Mouse (Mus musculus) granulocyte monocyte progenitor cell, adult 5-6 weeks (primary cell): ENCODE measurements at regions not wholly inside any gene's neighbourhood (a gene's known extent, or its start where the extent isn't known, plus 50 kb on each side); places are given as distances from the start of the nearest gene placed in this dataset.

Experiments
- ATAC-seq: replicated peaks from 2 replicates; pipeline ENCODE4 v1.8.0; 2016; ENCODE audit warnings: mild to moderate bottlenecking, moderate TSS enrichment, inconsistent platforms; ENCODE audit not compliant: poor library complexity, severe bottlenecking

GRCm38 (mm10) chr12:106540003-106540402 is 530.0 kb downstream of the Vrk1 start:
- no peak for ATAC-seq

DNA sequence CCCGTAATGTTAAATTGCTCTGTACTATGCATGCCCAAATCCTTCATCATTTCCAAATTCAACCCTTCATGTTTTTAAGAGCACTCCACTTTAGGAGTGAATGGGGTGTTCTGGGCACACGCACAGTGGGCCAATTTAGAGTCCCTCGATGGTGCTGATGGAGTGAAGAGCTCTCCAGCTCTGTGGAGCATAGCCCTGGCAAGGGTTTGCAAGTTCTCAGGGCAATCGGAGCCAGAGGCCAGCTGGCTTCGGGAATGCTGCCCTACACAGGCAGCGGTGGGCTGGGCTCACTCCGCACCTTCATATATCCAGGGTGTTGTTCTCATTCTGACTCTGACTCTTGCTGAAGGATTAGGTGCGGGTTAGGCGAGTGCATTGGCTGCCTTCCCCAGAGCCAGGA is 549.5 kb downstream of the Vrk1 start:
- ATAC-seq = no peak

- ATAC-seq = no peak
These were observed 555.2 kb downstream of the Vrk1 start for GRCm38 (mm10) chr12:106565263-106565681.

GRCm38 (mm10) chr12:106566361-106566760 is 556.3 kb downstream of the Vrk1 start:
- ATAC-seq = no peak

- no peak for ATAC-seq
These were observed 557.1 kb downstream of the Vrk1 start for GRCm38 (mm10) chr12:106567116-106567515.

GRCm38 (mm10) chr12:106568541-106569085 is 558.6 kb downstream of the Vrk1 start:
- ATAC-seq = no peak

GRCm38 (mm10) chr12:106572956-106573355 is 562.9 kb downstream of the Vrk1 start:
- no peak for ATAC-seq

DNA sequence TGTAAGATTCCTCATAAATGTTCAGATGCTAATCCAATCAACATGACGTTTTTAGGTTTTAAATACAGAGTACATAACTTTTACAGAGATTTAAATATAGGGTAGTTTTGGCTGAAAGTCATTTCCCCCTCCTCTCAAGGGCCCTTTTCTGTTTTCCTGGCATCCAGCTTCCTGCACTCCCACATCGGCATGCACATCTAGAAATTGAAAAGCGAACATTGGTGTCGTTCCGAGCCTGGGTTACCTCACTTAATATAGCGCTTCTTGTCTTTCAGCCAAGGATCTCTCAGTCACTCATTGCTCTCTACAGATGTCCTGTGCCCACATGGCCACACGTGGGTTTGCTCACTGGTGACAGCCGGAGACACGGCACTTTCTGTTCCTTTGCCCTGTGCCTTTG is 572.7 kb downstream of the Vrk1 start:
- ATAC-seq = no peak

- no peak for ATAC-seq
These were observed 575.6 kb downstream of the Vrk1 start for GRCm38 (mm10) chr12:106585626-106586025.

DNA sequence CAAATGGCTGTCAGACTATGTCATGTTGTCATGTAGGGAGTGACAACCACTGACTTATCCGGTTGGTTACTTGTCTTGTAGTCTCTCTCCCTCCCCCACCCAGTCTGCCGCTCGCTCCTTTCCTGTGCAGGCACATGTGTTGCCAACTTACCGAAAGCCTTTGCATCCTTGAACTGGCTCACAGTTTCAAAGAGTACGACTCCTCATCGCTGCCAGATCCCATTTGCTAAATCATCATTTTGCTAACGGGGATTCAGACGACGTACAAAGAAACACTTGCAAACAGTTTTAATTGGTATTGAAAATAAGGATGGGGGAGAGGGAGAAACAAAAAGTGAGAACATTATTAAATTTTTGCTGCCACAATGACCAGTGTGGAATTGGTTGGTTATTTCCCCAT is 582.7 kb downstream of the Vrk1 start:
- ATAC-seq = no peak

DNA sequence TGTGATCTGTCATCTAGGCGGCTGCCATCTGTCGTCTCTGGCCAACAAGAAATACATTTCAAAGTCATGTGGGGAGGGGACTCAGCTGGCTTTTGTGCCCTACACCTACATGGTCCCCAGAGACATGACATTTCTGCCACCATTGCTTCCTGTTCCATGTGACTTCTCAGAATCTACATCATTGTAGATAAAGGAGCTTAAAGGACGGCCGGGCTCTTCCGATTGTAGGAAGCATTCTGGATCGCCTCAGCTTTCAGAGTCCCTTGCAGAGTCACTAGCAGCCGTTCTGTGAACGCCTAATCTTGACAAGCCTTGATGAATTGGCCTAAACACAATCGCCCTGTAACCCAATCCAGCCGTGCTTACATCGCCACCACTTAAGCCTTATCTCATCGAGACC is 587.6 kb downstream of the Vrk1 start:
- no peak for ATAC-seq

- no peak for ATAC-seq
These were observed 597.2 kb downstream of the Vrk1 start for GRCm38 (mm10) chr12:106607240-106607639.

DNA sequence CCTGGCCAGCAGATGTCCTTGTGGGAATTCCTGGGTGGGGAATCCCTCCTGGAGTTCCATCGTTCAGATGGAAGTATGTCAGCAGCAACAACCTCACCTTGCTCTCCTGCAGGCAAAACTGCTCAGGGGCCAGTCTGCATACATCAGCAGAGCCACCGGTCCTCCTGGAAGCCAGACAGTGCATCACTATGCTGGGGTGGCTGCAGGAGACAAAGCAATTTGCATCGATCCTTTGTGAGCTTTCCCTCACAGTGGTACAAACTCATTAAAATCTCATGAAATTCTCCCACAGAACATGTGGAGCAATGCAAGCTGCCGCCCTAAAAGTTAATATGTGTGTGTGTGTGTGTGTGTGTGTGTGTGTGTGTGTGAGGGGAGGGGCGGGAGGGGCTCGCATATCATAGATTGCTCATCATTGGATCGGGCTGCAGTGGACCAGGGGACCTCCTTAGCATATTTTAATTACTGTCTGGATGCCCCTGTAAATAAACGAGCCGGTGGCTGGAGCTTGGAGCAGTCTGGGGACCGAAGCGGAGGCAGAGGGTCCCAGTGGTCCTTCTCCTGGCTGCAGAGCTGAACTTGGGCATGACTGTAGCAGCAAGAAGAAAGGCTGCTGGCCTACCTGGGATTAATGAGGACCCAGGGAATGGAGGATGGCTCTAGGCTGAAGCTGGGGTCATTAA is 597.8 kb downstream of the Vrk1 start:
- no peak for ATAC-seq

DNA sequence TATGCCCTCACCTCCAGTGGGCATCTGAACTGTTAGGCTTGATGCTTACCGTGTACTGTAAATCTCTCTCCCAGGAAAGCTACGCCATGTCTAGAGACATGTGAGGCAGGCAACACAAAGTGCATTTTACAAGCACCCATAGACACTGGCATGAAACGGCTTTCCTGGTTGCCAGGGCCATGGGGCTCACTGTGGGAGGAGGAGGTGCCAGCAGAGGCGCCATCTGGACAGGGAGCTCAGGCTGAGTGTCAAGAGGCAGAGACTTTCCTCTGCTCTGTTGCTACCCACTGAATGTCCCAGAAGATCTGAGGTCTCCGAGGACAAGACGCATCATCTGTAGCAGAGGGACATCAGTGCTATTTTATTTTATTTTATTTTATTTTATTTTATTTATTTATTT is 608.7 kb downstream of the Vrk1 start:
- ATAC-seq = no peak

- ATAC-seq = no peak
These were observed 616.8 kb downstream of the Vrk1 start for GRCm38 (mm10) chr12:106626786-106627185.

- ATAC-seq = no peak
These were observed 622.5 kb downstream of the Vrk1 start for GRCm38 (mm10) chr12:106632566-106632965.

DNA sequence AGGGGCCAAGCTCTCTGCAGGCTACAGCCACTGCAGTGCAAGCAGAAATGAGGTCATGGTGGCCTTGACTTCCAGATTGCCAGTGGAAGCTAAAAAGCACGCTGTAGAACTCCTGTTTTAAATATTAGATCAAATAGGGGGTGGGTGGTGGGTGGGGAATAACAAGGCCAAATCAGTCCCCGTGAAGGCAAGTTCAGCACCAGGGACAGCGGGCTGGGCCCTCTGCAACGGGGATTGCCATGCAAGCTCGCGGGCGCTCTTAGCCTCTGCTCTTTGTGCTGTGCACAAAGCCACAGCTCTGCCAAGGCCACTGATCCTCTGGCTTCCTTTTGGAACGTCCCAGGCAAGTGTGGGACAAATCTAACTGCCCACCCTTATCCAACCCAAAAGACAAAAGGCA is 623.1 kb downstream of the Vrk1 start:
- no peak for ATAC-seq

- peak; percentile 80 for ATAC-seq
These were observed 648.3 kb downstream of the Vrk1 start for GRCm38 (mm10) chr12:106658317-106658716.

DNA sequence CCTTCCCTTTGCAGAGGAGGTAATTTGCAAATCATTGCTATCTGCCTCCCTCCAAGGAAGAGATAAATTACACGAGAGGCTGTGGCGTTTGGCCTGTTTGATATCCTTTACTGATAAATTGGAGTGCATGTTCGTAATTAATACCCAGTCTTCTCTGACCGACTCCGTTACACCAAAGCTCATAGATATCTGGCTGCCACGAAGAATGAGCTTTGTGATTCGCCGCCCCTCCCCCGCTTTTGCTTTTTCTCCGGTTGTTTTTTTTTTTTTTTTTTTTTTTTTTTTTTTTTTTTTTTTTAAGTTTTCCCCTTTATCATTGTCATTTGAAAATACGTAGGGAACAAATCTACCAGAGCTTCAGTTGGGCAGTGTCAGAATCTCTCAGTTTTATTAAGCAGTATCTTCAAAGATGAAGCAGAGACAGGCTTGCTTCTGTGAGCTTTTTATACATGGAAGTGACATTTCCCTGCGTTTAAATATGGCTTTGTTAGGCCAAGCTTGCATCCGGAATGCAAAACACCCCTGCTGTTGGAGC is 663.3 kb downstream of the Vrk1 start:
- ATAC-seq = no peak

- ATAC-seq = no peak
These were observed 664.7 kb downstream of the Vrk1 start for GRCm38 (mm10) chr12:106674741-106675140.

DNA sequence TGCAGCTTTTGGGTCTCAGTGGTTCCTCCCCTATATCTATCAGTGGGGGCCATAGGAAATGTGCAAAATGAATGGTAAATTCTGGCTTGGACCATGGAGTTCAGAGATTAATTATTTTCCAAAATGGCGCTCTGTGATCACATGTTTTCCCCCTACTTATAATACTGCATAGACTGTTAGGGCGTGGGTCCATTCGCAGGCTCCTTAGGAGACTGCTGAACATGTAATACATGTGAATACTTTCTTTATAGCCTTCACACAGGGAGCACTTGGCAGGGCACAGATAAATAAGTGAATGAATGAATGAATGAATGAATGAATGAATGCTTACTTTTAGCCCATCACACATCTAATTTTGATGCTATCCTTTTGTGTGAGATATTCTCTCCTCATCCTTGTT is 666.1 kb downstream of the Vrk1 start:
- no peak for ATAC-seq

DNA sequence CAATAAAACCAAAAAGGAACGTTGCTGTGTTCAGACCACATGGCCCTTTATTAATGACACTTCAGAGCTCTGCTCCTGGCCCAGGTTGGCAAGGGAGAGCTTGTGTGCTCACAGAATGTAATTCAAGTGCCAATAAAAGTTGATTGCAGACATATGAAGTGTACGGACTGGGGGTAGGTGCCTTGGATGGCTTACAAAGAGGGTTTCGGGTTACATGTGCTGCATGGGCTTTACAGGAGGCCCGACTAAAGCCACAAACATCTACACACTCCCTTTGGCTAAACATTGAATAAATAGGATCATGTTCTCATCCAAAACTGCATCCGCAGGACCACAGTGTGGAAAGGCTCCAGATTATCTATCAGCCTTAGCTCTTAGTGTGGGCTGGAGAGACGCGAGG is 666.5 kb downstream of the Vrk1 start:
- no peak for ATAC-seq
